Mouse (Mus musculus) heart, embryonic 10.5 days (tissue): ENCODE measurements around the gene Arid4a. TPM values are rescaled to one million over a fixed set of nuclear protein-coding genes. Genes with fewer than 3 reads are reported as not detected.

ENCODE experiments used
- DNase-seq: peaks from one replicate; pipeline ENCODE4 v3.0.0-alpha.2; 2017; ENCODE audit warnings: low spot score
- H3K27ac ChIP-seq: fragments of 300-500 bp; sonication (generic); 2 replicates; pipeline ENCODE4 v1.5.1; 2016; ENCODE audit warnings: mild to moderate bottlenecking
- H3K27me3 ChIP-seq: fragments of 300-500 bp; sonication (generic); 2 replicates; pipeline ENCODE4 v1.6.1; 2016; ENCODE audit warnings: mild to moderate bottlenecking; ENCODE audit not compliant: poor library complexity, insufficient read depth, severe bottlenecking
- H3K36me3 ChIP-seq: fragments of 300-500 bp; sonication (generic); 2 replicates; pipeline ENCODE4 v1.6.1; 2016; ENCODE audit warnings: mild to moderate bottlenecking, moderate library complexity
- H3K4me1 ChIP-seq: fragments of 300-500 bp; sonication (generic); 2 replicates; pipeline ENCODE4 v1.6.1; 2016; ENCODE audit warnings: mild to moderate bottlenecking
- H3K4me3 ChIP-seq: fragments of 300-500 bp; sonication (generic); 2 replicates; pipeline ENCODE4 v1.5.1; 2016; ENCODE audit warnings: mild to moderate bottlenecking, moderate library complexity
- H3K9me3 ChIP-seq: fragments of 300-500 bp; sonication (generic); 2 replicates; pipeline ENCODE4 v1.6.1; 2016; ENCODE audit warnings: mild to moderate bottlenecking, moderate library complexity
- WGBS: fragments of 180-500 bp; shearing (Covaris S2); methylation state at CpG from one replicate; pipeline ENCODE4 v1.1.7; 2016; 5-methylcytosine and 5-hydroxymethylcytosine counted together
- polyA plus RNA-seq: library from polyadenylated mRNA; unstranded; fragments of >200 nt; fragmentation: Nextera tagmentation; extraction: Ambion mirVana; gene quantifications from 2 replicates; pipeline ENCODE4 v1.2.1, GENCODE M21; 2016

Arid4a gene
- polyA plus RNA-seq, 1 experiment from 2014 or later, result 26.9 TPM

DNA sequence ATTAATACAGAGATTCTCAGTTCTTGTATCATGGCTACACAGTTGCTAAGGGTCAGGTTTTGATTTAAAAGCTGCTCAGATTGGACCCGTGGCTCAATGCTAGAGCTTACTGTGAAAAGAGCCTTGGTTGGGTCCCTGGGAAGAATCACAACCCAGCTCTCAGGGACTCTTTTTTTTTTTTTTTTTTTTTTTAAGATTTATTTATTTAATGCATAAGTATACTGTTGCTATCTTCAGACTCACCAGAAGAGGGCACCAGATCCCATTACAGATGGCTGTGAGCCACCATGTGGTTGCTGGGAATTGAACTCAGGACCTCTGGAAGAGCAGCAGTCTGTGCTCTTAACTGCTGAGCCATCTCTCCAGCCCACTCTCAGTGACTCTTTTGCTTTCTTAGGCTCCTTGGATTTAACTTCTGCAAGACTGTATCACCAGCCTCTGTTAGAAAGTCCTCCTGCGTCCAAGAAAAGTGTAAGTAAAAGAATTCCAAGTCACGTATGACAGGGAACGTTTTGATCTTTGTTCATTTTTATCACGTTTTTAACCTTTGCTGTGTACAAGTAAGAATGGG is 123.6 kb downstream of the Arid4a start:
- Histone ChIP-seq H3K9me3 (no peaks in the 10 kb centered on the region), H3K27me3 (no peaks in the 10 kb centered on the region), H3K27ac (no peak overlapping the region), H3K36me3 (peaks cover 54% of the 10 kb centered on the region), H3K4me1 (peaks cover 24% of the 10 kb centered on the region; the same call in 1 of the 2 replicates), H3K4me3 (no peak overlapping the region)
- 78% methylated on average over 5 of the region's 5 CpGs for WGBS
- DNase-seq, result no peak

DNA sequence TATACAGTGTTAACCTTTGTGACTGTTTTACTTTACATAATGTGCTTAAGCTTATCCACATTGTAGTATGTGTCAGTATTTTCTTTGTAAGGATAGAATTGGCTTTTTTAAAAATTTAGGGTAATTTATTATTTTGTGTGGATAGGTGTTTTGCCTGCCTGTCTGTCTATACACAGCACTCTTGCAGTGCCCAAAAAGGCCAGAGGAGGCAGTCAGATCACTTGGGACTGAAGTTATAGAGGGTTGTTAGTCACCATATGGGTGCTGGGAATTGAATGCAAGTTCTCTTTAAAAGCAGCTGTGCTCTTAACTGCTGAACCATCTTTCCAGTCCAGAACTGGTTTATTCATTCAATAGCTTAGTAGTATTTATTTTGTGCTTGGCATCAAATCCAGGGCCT is 125.4 kb downstream of the Arid4a start:
- Histone ChIP-seq H3K4me3 (no peak overlapping the region), H3K9me3 (no peaks in the 10 kb centered on the region), H3K4me1 (peaks cover 14% of the 10 kb centered on the region; the same call in 1 of the 2 replicates), H3K36me3 (peaks cover 66% of the 10 kb centered on the region), H3K27me3 (no peaks in the 10 kb centered on the region), H3K27ac (no peak overlapping the region)
- no peak for DNase-seq

DNA sequence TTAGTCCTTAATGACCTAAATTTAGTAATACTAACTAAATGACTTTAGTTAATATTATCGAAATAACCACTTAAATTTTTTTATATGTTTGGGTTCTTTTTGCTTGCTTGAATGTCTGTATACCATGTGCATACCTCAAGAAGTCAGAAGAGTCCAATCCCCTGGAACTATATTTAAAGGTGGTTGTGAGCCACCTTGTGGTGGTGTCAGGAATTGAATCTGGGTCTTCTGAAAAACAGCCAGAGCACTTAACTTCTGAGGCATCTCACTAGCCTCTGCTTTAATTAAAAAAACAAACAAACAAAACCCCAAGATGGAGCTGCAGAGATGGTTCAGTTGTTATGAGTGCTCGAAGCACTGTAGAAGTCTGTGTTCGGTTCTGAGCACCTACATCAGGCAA is 131.9 kb downstream of the Arid4a start:
- Histone ChIP-seq H3K36me3 (peaks cover 87% of the 10 kb centered on the region), H3K27ac (no peak overlapping the region), H3K9me3 (no peaks in the 10 kb centered on the region), H3K27me3 (no peaks in the 10 kb centered on the region), H3K4me3 (no peak overlapping the region), H3K4me1 (no peaks in the 10 kb centered on the region)
- no peak for DNase-seq
- 69% methylated on average over 3 of the region's 3 CpGs for WGBS

Other genes starting within 250 kb of the Arid4a start
- gene Frmd6, start 190.5 kb upstream of the Arid4a start, polyA plus RNA-seq, result 20.1 and 20.4 TPM in 2 replicates
- 194 and 197 TPM in 2 replicates for gene Actr10, start 78.1 kb upstream of the Arid4a start, polyA plus RNA-seq
- gene Psma3, start 41.4 kb upstream of the Arid4a start, polyA plus RNA-seq, result 513 and 568 TPM in 2 replicates
- gene Tomm20l, start 95.4 kb downstream of the Arid4a start, polyA plus RNA-seq, result 0.26 and 0.64 TPM in 2 replicates
- 106 and 107 TPM in 2 replicates for gene Timm9, start 120.7 kb downstream of the Arid4a start, polyA plus RNA-seq
- gene 2700049A03Rik, start 120.9 kb downstream of the Arid4a start, polyA plus RNA-seq, result 10.1 and 13.1 TPM in 2 replicates